Mouse (Mus musculus) liver, adult 2 months (tissue): Measurements from ENCODE around the gene Trmt1l. TPM values are rescaled to one million over a fixed set of nuclear protein-coding genes. Genes with fewer than 3 reads are reported as not detected.
A peak's percentile ranks its signal among the peaks of the same experiment; 100 is the strongest.

Experiments used
- DNase-seq: peaks from one replicate; pipeline ENCODE4 v3.0.0-alpha.2; 2011; ENCODE audit warnings: low read depth, low spot score; ENCODE audit errors: extremely low read depth
- H3K27ac ChIP-seq: fragments of 200-500 bp; replicated peaks from 2 replicates; pipeline ENCODE4 v1.5.1; 2012; ENCODE audit warnings: low read depth, mild to moderate bottlenecking, control low read depth, inconsistent platforms, low read length; ENCODE audit not compliant: insufficient read depth
- H3K27me3 ChIP-seq: fragments of 200-500 bp; 2 replicates; pipeline ENCODE4 v1.6.1; 2012; ENCODE audit warnings: mild to moderate bottlenecking, moderate library complexity, low read length, inconsistent platforms; ENCODE audit not compliant: control insufficient read depth, insufficient read depth
- H3K36me3 ChIP-seq: fragments of 200-500 bp; 2 replicates; pipeline ENCODE4 v1.6.1; 2012; ENCODE audit warnings: low read length, inconsistent platforms; ENCODE audit not compliant: control insufficient read depth, insufficient read depth
- H3K4me1 ChIP-seq: fragments of 200-500 bp; 2 replicates; pipeline ENCODE4 v1.6.1; 2011; ENCODE audit warnings: low read length; ENCODE audit not compliant: control insufficient read depth, insufficient read depth
- H3K4me3 ChIP-seq: fragments of 200-500 bp; 2 replicates; pipeline ENCODE4 v1.5.1; 2011; ENCODE audit warnings: low read depth, mild to moderate bottlenecking, control low read depth, low read length, moderate library complexity; ENCODE audit not compliant: insufficient read depth
- H3K79me2 ChIP-seq: fragments of 200-500 bp; 2 replicates; pipeline ENCODE4 v1.6.1; 2012; ENCODE audit warnings: inconsistent platforms, mild to moderate bottlenecking, low read length, moderate library complexity; ENCODE audit not compliant: control insufficient read depth, insufficient read depth
- H3K9ac ChIP-seq: fragments of 200-500 bp; 2 replicates; pipeline ENCODE4 v1.6.1; 2012; ENCODE audit warnings: low read depth, mild to moderate bottlenecking, control low read depth, inconsistent platforms, low read length
- CTCF ChIP-seq: fragments of 200-500 bp; IDR thresholded peaks from 2 replicates; pipeline ENCODE4 v1.5.1; 2011; ENCODE audit warnings: low read depth, low read length, control low read depth
- POLR2A ChIP-seq: fragments of 200-500 bp; IDR thresholded peaks from 2 replicates; pipeline ENCODE4 v1.6.1; 2011; ENCODE audit warnings: low read length, control low read depth; ENCODE audit not compliant: insufficient read depth; ENCODE audit errors: extremely low read depth
- WGBS: fragments of 180-500 bp; shearing (Covaris S2); methylation state at CpG from one replicate; pipeline ENCODE4 v1.1.7; 2018; 5-methylcytosine and 5-hydroxymethylcytosine counted together
- polyA plus RNA-seq: library from polyadenylated mRNA; depleted of rRNA; stranded (reverse); fragments of >200 nt; gene quantifications from 2 replicates; pipeline ENCODE4 v1.2.3, GENCODE M21; 2012; rRNA removed
- total RNA-seq: library from RNA; depleted of rRNA; stranded (reverse); fragments of >200 nt; gene quantifications from 2 replicates; pipeline ENCODE4 v1.2.3, GENCODE M21; 2014; rRNA removed

Trmt1l gene
- total and polyA plus RNA-seq, 2 experiments, result 9.6 to 15.9 TPM

DNA sequence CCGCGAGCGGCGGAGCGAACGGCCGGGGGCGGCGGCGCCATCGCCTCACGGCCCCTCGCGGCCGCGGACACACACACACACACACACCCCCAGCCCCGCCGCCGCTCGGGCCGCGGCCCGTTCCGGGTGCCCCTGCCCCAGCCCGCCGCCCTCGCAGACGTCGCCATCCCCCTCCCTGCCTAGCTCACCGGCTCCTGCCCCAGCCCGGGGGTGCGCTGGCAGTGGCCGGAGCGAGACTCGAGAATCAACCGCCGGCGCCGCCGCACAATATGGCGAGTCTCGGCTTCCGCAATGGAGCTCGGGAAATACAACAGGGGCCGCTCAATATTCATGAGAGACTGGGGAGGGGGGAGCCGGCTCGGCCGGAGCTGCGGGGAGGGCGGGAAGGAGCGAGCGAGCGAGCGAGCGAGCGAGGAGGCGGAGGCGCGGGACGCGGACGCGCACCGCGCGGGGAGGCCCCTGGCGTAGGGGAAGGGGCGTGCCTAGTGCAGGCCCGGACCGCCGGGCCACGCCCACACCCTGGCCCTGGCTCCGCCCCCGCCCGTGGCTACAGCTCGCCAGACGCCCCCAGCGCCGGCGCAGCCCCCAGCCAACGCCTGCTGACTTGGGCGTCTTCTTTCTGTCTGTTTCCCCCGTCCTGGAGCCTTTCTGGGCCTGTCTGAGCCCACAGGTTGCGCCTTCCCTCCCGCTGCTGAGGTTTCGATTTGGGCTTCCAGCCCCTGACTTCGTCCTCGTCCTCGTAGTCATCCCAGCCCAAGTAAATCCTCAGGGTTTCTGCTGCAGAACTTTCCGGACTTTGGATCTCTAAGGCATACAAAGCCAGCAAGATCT, 72.4 kb downstream of the Trmt1l start, which contains the start of gene Rnf2:
Gene Rnf2 (minus strand): TSS at position 425 of the 831 bp plus-strand sequence.
- H3K79me2 ChIP-seq, result peaks cover 8% of the 10 kb centered on the region; the same call in 1 of the 2 replicates
- H3K9ac ChIP-seq, result peak within 1 kb of the TSS; percentile 99
- H3K27me3 ChIP-seq, result no peaks in the 10 kb centered on the region
- 2% methylated on average over 67 of the region's 90 CpGs for WGBS
- H3K4me1 ChIP-seq, result peaks cover 12% of the 10 kb centered on the region
- peak; percentile 75 for DNase-seq
- H3K4me3 ChIP-seq, result peak within 1 kb of the TSS; percentile 94
- no peak for TF ChIP-seq CTCF
- peak; percentile 78; the same call in 1 of the 2 replicates for TF ChIP-seq POLR2A
- H3K27ac ChIP-seq, result peak within 1 kb of the TSS; percentile 87
- H3K36me3 ChIP-seq, result no peaks in the 10 kb centered on the region

Other genes starting within 250 kb of the Trmt1l start
- not detected in 2 replicates for gene Gm47985, start 246.0 kb upstream of the Trmt1l start, total RNA-seq
- gene Gm47985, start 246.0 kb upstream of the Trmt1l start, polyA plus RNA-seq, result not detected in 2 replicates
- not detected in 2 replicates for gene Gm8947, start 236.2 kb upstream of the Trmt1l start, total RNA-seq
- gene Gm8947, start 236.2 kb upstream of the Trmt1l start, polyA plus RNA-seq, result not detected in 2 replicates
- gene Gm47995, start 230.1 kb upstream of the Trmt1l start, total RNA-seq, result not detected in 2 replicates
- not detected in 2 replicates for gene Gm47995, start 230.1 kb upstream of the Trmt1l start, polyA plus RNA-seq
- gene 3110040M04Rik, start 224.4 kb upstream of the Trmt1l start, total RNA-seq, result not detected in 2 replicates
- not detected in 2 replicates for gene 3110040M04Rik, start 224.4 kb upstream of the Trmt1l start, polyA plus RNA-seq
- not detected in 2 replicates for gene Gm47996, start 218.4 kb upstream of the Trmt1l start, total RNA-seq
- gene Gm47996, start 218.4 kb upstream of the Trmt1l start, polyA plus RNA-seq, result not detected in 2 replicates
- gene Ivns1abp, start 84.1 kb upstream of the Trmt1l start, total RNA-seq, result 105 and 111 TPM in 2 replicates
- gene Ivns1abp, start 84.1 kb upstream of the Trmt1l start, polyA plus RNA-seq, result 11.4 and 16.7 TPM in 2 replicates
- gene Swt1, start 87 bp upstream of the Trmt1l start, total RNA-seq, result 20.2 and 27.0 TPM in 2 replicates
- gene Swt1, start 87 bp upstream of the Trmt1l start, polyA plus RNA-seq, result 2.5 and 6.8 TPM in 2 replicates
- 19.7 and 21.8 TPM in 2 replicates for gene Rnf2, start 72.4 kb downstream of the Trmt1l start, total RNA-seq
- 6.7 and 7.5 TPM in 2 replicates for gene Rnf2, start 72.4 kb downstream of the Trmt1l start, polyA plus RNA-seq
- 3.1 and 4.0 TPM in 2 replicates for gene Fam129a, start 142.6 kb downstream of the Trmt1l start, total RNA-seq
- 0.37 and 0.61 TPM in 2 replicates for gene Fam129a, start 142.6 kb downstream of the Trmt1l start, polyA plus RNA-seq